Mouse (Mus musculus): ENCODE measurements at regions not wholly inside any gene's neighbourhood (a gene's known extent, or its start where the extent isn't known, plus 50 kb on each side); places are given as distances from the start of the nearest gene placed in this dataset.

DNA sequence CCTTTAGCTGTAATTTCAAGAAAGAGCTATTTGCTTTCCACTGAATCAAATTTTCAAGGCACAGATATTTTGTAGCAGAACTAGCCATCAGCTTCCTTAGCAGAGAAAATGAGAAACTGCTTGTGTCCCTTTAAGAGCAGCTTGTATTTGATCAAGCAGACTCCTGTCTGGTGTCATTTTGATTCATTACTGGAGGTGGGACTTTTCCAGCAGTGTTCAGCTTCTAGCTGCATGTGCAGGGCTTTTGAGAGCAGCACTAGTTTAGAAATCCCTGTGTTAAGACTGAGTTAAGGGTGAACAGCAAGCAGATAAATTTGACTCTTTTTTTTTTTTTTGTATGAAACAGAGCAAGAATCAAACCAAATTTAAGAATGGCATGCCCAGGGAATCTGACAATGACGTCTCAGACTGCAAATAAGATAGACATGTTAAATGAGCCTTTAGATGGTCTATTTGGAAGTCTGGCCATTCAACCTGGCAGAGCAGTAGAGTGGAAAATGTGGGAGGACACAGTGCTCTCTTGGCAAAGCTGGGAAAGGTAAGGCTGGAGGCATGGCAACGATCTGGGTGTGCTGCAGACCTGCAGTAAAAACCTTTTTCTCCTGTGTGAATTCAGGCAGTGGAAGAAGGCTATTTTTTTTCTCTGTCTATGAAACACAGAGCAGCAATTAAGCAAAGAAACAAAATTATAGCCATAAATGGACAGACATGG lies 419.9 kb upstream of the Dmd start:
- no peak for DNase-seq (ENCODE audit: low read depth, low spot score)

DNA sequence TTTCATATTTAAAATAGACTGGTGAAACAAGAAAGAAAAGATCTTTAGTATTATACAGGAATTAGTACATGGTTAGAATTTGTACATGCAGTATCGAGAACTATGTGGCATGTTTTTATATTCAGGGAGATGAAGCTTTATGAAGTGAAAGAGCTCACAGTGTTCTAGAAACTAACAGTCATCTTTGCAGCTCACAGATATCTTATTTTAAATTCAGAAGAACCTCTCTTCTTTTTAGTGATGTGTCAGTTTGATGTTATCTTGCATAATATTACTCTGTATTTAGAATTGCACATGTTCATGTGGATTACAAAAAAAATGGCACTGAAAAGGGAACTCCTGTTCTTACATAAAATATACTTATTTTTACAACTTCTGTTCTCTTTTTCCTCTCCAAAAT lies 377.1 kb upstream of the Dmd start:
- DNase-seq (ENCODE audit: low read depth, low spot score), result no peak

DNA sequence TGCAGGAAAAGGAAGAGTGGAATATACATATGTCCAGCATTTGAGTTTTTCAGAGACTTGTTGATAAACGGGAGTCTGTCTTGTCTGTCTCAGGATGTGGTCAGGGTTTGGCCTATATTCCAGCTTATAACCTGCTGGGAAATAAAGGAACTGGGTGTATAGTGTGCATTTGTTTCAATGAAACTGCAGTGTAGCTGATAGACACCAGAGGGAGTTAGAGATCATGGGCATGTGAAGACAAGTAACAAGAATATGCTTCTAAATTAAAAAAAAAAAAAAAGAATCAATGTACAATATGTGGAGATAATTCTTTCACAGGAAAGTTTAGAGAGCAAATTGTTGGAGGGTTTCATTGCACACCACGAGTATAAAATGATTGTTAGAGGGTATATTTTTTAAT lies 335.3 kb upstream of the Dmd start:
- DNase-seq (ENCODE audit: low read depth, low spot score), result peak; percentile 28

DNA sequence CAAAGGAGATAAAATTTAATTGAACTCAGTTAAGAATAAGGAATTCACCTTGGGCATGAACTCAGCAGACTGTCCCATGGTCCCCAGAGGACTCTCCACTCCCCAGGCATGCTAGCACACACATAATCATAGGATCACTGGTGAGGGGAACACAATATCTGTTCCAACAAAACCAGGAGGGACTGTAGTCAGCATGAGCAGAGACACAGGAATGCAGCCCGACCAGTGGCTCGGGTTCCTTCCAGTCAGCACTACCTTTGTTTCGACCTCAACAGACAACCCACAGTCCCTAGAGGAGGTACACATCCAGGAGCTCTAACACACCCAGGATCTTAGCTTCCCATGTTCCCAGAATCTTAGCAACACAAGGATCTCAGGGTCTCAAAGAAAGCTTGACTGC lies 298.3 kb upstream of the Dmd start:
- DNase-seq (ENCODE audit: low read depth, low spot score), result no peak
